Mouse (Mus musculus) CH12.LX (cell line): Measurements from ENCODE around the gene Fahd2a.

Experiments used
- CHD1 ChIP-seq: IDR thresholded peaks from 2 replicates; pipeline ENCODE4 v1.6.1; 2012; ENCODE audit warnings: low read depth, low read length, improper control_type of control experiment, inconsistent platforms
- CTCF ChIP-seq, 2 experiments: IDR thresholded peaks in 1 of 2; conservative IDR thresholded peaks in 1 of 2; 2 replicates each; pipeline ENCODE4 v1.5.1; 2011 to 2012; ENCODE audit warnings: low read depth in 2 of 2, low read length in 2 of 2, improper control_type of control experiment in 1 of 2, inconsistent platforms in 1 of 2, mild to moderate bottlenecking in 1 of 2, moderate library complexity in 1 of 2
- EP300 ChIP-seq: IDR thresholded peaks from 2 replicates; pipeline ENCODE4 v1.6.1; 2011; ENCODE audit warnings: low read length, improper control_type of control experiment
- PAX5 ChIP-seq: IDR thresholded peaks from 2 replicates; pipeline ENCODE4 v1.6.1; 2012; ENCODE audit warnings: low read length, inconsistent platforms, mixed read lengths
- POLR2A ChIP-seq: IDR thresholded peaks from 2 replicates; pipeline ENCODE4 v1.6.1; 2011; ENCODE audit warnings: low read depth, mild to moderate bottlenecking, improper control_type of control experiment, low read length

DNA sequence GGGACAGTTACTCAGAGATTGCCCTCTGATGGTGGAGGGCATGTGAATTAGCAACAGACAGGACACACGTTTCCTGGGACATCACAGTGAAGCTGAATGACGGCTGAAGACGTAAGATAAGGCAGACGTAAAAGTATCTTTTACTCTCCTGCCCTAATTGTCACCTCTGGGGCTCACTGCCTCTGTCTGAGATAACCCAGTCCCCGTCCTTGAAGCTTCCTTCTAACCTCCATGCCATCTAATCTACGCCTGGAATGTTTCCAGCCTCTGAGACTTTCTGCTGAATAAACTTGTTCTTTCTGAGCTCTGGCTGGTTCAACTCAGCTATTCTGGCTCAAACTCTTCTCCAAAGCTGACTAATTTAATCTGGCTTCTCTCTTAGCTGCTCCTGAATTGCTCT, 7.4 kb upstream of the Fahd2a start:
- TF ChIP-seq CHD1 (no peak), CTCF (conservative IDR thresholded peaks at IDR 0.05 in 1 of 2, IDR thresholded peaks at IDR 0.05 in 1 of 2; ENCODE audit: low read depth in 2 of 2, low read length in 2 of 2) (no peak), PAX5 (no peak), EP300 (no peak), POLR2A (no peak)
